Mouse (Mus musculus) megakaryocyte-erythroid progenitor cell, adult 5-6 weeks (primary cell): ENCODE data around the gene Ly75. TPM values are rescaled to one million over a fixed set of nuclear protein-coding genes. Genes with fewer than 3 reads are reported as not detected.

Source experiments
- ATAC-seq: replicated peaks from 2 replicates; pipeline ENCODE4 v1.8.0; 2016; ENCODE audit warnings: mild to moderate bottlenecking, inconsistent platforms; ENCODE audit not compliant: severe bottlenecking, poor library complexity, low FRiP score, low TSS enrichment
- total RNA-seq, 2 experiments: library from RNA; stranded (forward) in 1 of 2; stranded (reverse) in 1 of 2; fragments of 200-1000, 215-1000 nt in 1 of 2; fragments of >200 nt in 1 of 2; fragmentation: Nextera tagmentation in 1 of 2; gene quantifications; 2 replicates each; pipeline ENCODE4 v1.2.3; 2014 to 2017

Gene Ly75
- total RNA-seq, 2 experiments from 2014 or later, result 0.55 to 0.80 TPM

GRCm38 (mm10) chr2:60377260-60377659 is 5.8 kb downstream of the Ly75 start:
- no peak for ATAC-seq

- no peak for ATAC-seq
Observed at GRCm38 (mm10) chr2:60375608-60376107, 7.4 kb downstream of the Ly75 start.

GRCm38 (mm10) chr2:60375126-60375525 is 8.0 kb downstream of the Ly75 start:
- no peak for ATAC-seq

GRCm38 (mm10) chr2:60370188-60370587 is 12.9 kb downstream of the Ly75 start:
- no peak for ATAC-seq

- ATAC-seq, result no peak
Observed at GRCm38 (mm10) chr2:60369454-60369853, 13.6 kb downstream of the Ly75 start.

- no peak for ATAC-seq
Observed at GRCm38 (mm10) chr2:60367871-60368270, 15.2 kb downstream of the Ly75 start.

- no peak for ATAC-seq
Observed at GRCm38 (mm10) chr2:60367204-60367603, 15.9 kb downstream of the Ly75 start.

GRCm38 (mm10) chr2:60365820-60366610 is 17.1 kb downstream of the Ly75 start:
- peak; percentile 82 for ATAC-seq

GRCm38 (mm10) chr2:60365138-60365775 is 17.8 kb downstream of the Ly75 start:
- ATAC-seq, result no peak

- no peak for ATAC-seq
Observed at GRCm38 (mm10) chr2:60362146-60362545, 21.0 kb downstream of the Ly75 start.

GRCm38 (mm10) chr2:60359796-60360195 is 23.3 kb downstream of the Ly75 start:
- ATAC-seq, result no peak

GRCm38 (mm10) chr2:60355388-60355683 is 27.8 kb downstream of the Ly75 start:
- peak; percentile 67 for ATAC-seq

- ATAC-seq, result peak; percentile 75
Observed at GRCm38 (mm10) chr2:60354541-60355387, 28.3 kb downstream of the Ly75 start.

GRCm38 (mm10) chr2:60352296-60352695 is 30.8 kb downstream of the Ly75 start:
- no peak for ATAC-seq

- ATAC-seq, result no peak
Observed at GRCm38 (mm10) chr2:60351781-60352180, 31.3 kb downstream of the Ly75 start.

GRCm38 (mm10) chr2:60347875-60348274 is 35.2 kb downstream of the Ly75 start:
- ATAC-seq, result no peak

- no peak for ATAC-seq
Observed at GRCm38 (mm10) chr2:60346531-60346930, 36.6 kb downstream of the Ly75 start.

GRCm38 (mm10) chr2:60345717-60346116 is 37.4 kb downstream of the Ly75 start:
- no peak for ATAC-seq

GRCm38 (mm10) chr2:60343607-60344289 is 39.4 kb downstream of the Ly75 start:
- no peak for ATAC-seq
